Mouse (Mus musculus) heart, postnatal 25 days (tissue): ENCODE results near the gene Atp8b4. TPM values are rescaled to one million over a fixed set of nuclear protein-coding genes. Genes with fewer than 3 reads are reported as not detected.
"Not testable (repeated sequence)": the region's sequence is repeated elsewhere in the genome, so short reads cannot be mapped to it uniquely, and the experiment has no call there.

ENCODE experiments used
- DNase-seq: peaks from one replicate; pipeline ENCODE4 v3.0.0; 2022; ENCODE audit warnings: low spot score
- intact Hi-C: fragments of 180-260 bp; cut with DNase I; formaldehyde crosslinking; loops from one replicate; pipeline ENCODE4 v1.15.1; 2025
- total RNA-seq, 2 experiments: library from RNA; stranded (reverse); gene quantifications; 2 replicates each; pipeline ENCODE4 v1.2.3; 2021

The Atp8b4 gene
- total RNA-seq, 2 experiments from 2014 or later, result 0.25 to 0.52 TPM

GRCm38 (mm10) chr2:126498761-126499452, 1.6 kb downstream of the Atp8b4 start:
- DNase-seq, result no peak

GRCm38 (mm10) chr2:126496838-126497237, 3.6 kb downstream of the Atp8b4 start:
- DNase-seq, result no peak
- intact Hi-C loops, result no loop called here

More at GRCm38 (mm10) chr2:126498761-126499452, 1.6 kb downstream of the Atp8b4 start:
- intact Hi-C loops, result no loop called here

- intact Hi-C loops, result no loop called here
- no peak for DNase-seq
These were observed 4.4 kb downstream of the Atp8b4 start for GRCm38 (mm10) chr2:126495832-126496695.

- intact Hi-C loops, result no loop called here
- DNase-seq, result no peak
These were observed 5.2 kb downstream of the Atp8b4 start for GRCm38 (mm10) chr2:126495230-126495629.

- DNase-seq, result no peak
- intact Hi-C loops, result no loop called here
These were observed 7.2 kb downstream of the Atp8b4 start for GRCm38 (mm10) chr2:126493306-126493705.

GRCm38 (mm10) chr2:126492713-126493112, 7.8 kb downstream of the Atp8b4 start:
- DNase-seq, result no peak
- intact Hi-C loops, result no loop called here

- intact Hi-C loops, result no loop called here
- no peak for DNase-seq
These were observed 9.0 kb downstream of the Atp8b4 start for GRCm38 (mm10) chr2:126491446-126491845.

- intact Hi-C loops, result no loop called here
- no peak for DNase-seq
These were observed 9.9 kb downstream of the Atp8b4 start for GRCm38 (mm10) chr2:126490573-126490972.

GRCm38 (mm10) chr2:126485262-126486017, 15.0 kb downstream of the Atp8b4 start:
- intact Hi-C loops, result no loop called here
- no peak for DNase-seq

GRCm38 (mm10) chr2:126483337-126483736, 17.1 kb downstream of the Atp8b4 start:
- intact Hi-C loops, result no loop called here

GRCm38 (mm10) chr2:126477556-126477955, 22.9 kb downstream of the Atp8b4 start:
- DNase-seq, result no peak
- intact Hi-C loops, result no loop called here

More at GRCm38 (mm10) chr2:126483337-126483736, 17.1 kb downstream of the Atp8b4 start:
- DNase-seq, result no peak

GRCm38 (mm10) chr2:126475681-126476410, 24.6 kb downstream of the Atp8b4 start:
- no peak for DNase-seq
- intact Hi-C loops, result no loop called here

GRCm38 (mm10) chr2:126474019-126474418, 26.5 kb downstream of the Atp8b4 start:
- no peak for DNase-seq
- intact Hi-C loops, result no loop called here

- no peak for DNase-seq
- intact Hi-C loops, result no loop called here
These were observed 27.6 kb downstream of the Atp8b4 start for GRCm38 (mm10) chr2:126472836-126473235.

- no peak for DNase-seq
These were observed 32.7 kb downstream of the Atp8b4 start for GRCm38 (mm10) chr2:126467790-126468189.

GRCm38 (mm10) chr2:126466391-126467134, 33.9 kb downstream of the Atp8b4 start:
- intact Hi-C loops, result loop anchor here (5.0 kb wide), 1 partner anchor 51 kb away; no protein-coding TSS in a partner anchor
- DNase-seq, result no peak

More at GRCm38 (mm10) chr2:126467790-126468189, 32.7 kb downstream of the Atp8b4 start:
- intact Hi-C loops, result loop anchor here (5.0 kb wide), 1 partner anchor 50 kb away; no protein-coding TSS in a partner anchor

- intact Hi-C loops, result no loop called here
- no peak for DNase-seq
These were observed 41.8 kb downstream of the Atp8b4 start for GRCm38 (mm10) chr2:126458661-126459060.

GRCm38 (mm10) chr2:126457759-126458158, 42.7 kb downstream of the Atp8b4 start:
- DNase-seq, intact Hi-C loops: not testable (repeated sequence)

GRCm38 (mm10) chr2:126450937-126451302, 49.6 kb downstream of the Atp8b4 start:
- intact Hi-C loops, result no loop called here
- DNase-seq, result no peak
